Mouse (Mus musculus): ENCODE measurements around the gene Cdh1.

- TF ChIP-seq POLR2A (IDR thresholded peaks at IDR 0.05; ENCODE audit: low read depth, low read length) (no peak), CTCF (IDR thresholded peaks at IDR 0.05; ENCODE audit: extremely low read depth, insufficient read depth, insufficient read length, insufficient replicate concordance) (no peak)
These were observed 20.8 kb downstream of the Cdh1 start for GRCm38 (mm10) chr8:106623954-106624353.

Data from spleen, adult 2 months (tissue).